Mouse (Mus musculus): Measurements from ENCODE around the gene Ssbp2. TPM values are rescaled to one million over a fixed set of nuclear protein-coding genes. Genes with fewer than 3 reads are reported as not detected.

Ssbp2 gene
- total and polyA plus RNA-seq, 3 experiments: 24.7 to 98.3 (median 40.8) TPM

GRCm38 (mm10) chr13:91595284-91595683, 135.2 kb downstream of the Ssbp2 start:
- TF ChIP-seq POLR2AphosphoS5 (IDR thresholded peaks at IDR 0.05; ENCODE audit: insufficient replicate concordance, low read depth, low read length): no peak
- no peak for TF ChIP-seq GATA1 (IDR thresholded peaks at IDR 0.05; ENCODE audit: borderline replicate concordance, low read length)
- TF ChIP-seq TAL1 (conservative IDR thresholded peaks at IDR 0.05; ENCODE audit: low read depth, low read length): no peak
- DNase-seq (ENCODE audit: low spot score) (no peak), ATAC-seq (ENCODE audit: extremely low read depth, insufficient number of reproducible peaks, low FRiP score, poor library complexity, severe bottlenecking) (no peak)
- Histone ChIP-seq H3K9me3 (replicated peaks) (no peaks in the 10 kb centered on the region), H3K4me3 (ENCODE audit: low read depth, low read length) (no peak overlapping the region), H3K27me3 (ENCODE audit: insufficient read depth, low read length) (no peaks in the 10 kb centered on the region), H3K36me3 (replicated peaks) (peaks cover 17% of the 10 kb centered on the region), H3K4me1 (ENCODE audit: insufficient read depth, low read depth, low read length) (no peaks in the 10 kb centered on the region)

GRCm38 (mm10) chr13:91599594-91599993, 139.5 kb downstream of the Ssbp2 start:
- Histone ChIP-seq H3K4me1 (ENCODE audit: insufficient read depth, low read depth, low read length) (peaks cover 7% of the 10 kb centered on the region; the same call in 1 of the 2 replicates), H3K27me3 (ENCODE audit: insufficient read depth, low read length) (no peaks in the 10 kb centered on the region), H3K9me3 (replicated peaks) (no peaks in the 10 kb centered on the region), H3K4me3 (ENCODE audit: low read depth, low read length) (no peak overlapping the region), H3K36me3 (replicated peaks) (peaks cover 13% of the 10 kb centered on the region)
- TF ChIP-seq POLR2AphosphoS5 (IDR thresholded peaks at IDR 0.05; ENCODE audit: insufficient replicate concordance, low read depth, low read length): no peak
- TF ChIP-seq GATA2 (IDR thresholded peaks at IDR 0.05; ENCODE audit: borderline replicate concordance, low read depth, low read length): no peak
- no peak for TF ChIP-seq TAL1 (conservative IDR thresholded peaks at IDR 0.05; ENCODE audit: low read depth, low read length)
- no peak for TF ChIP-seq CTCF (IDR thresholded peaks at IDR 0.05; ENCODE audit: low read depth, low read length)
- TF ChIP-seq GATA1 (IDR thresholded peaks at IDR 0.05; ENCODE audit: borderline replicate concordance, low read length): no peak
- ATAC-seq (ENCODE audit: extremely low read depth, insufficient number of reproducible peaks, low FRiP score, poor library complexity, severe bottlenecking) (no peak), DNase-seq (ENCODE audit: low spot score) (no peak)

DNA sequence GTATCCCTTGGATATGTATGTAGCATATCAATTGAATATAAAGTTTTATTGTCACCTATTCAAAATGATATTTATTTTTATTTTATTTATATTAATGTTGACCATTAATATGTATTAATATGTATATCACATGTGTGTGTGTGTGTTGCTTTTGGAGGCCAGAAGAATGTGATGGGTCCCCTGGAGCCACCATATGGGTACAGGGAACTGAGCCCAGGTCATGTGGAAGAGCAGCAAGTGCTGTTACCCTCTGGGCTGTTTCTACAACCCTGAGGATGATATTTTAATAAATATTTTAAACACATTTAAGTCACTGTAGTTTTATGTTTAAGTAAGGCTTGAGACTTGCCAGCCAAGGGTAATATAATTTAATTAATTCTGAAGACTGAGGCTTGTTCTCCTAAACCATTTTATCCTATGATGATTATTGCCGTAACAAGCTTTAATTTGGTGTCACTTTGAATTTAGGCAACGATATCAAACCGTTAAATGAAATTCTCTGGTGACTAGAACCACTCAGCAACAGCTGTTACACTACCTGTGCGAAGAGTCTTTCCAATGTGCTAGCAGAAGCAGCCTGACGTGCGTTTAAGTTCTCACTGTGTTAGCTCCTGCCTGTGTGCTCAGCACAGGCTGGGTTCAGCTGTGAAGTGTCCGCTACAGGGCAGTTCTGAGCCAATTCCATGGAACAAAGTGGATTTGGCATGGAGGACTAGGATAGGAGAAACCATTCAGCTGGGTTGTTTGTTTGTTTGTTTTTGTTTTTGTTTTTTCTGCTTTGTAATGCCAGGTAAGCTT, 145.2 kb downstream of the Ssbp2 start:
- Histone ChIP-seq H3K4me1 (ENCODE audit: insufficient read depth, low read depth, low read length) (peaks cover 7% of the 10 kb centered on the region; the same call in 1 of the 2 replicates), H3K9me3 (replicated peaks) (no peaks in the 10 kb centered on the region), H3K27me3 (ENCODE audit: insufficient read depth, low read length) (no peaks in the 10 kb centered on the region), H3K4me3 (ENCODE audit: low read depth, low read length) (no peak overlapping the region), H3K36me3 (replicated peaks) (peaks cover 19% of the 10 kb centered on the region)
- ATAC-seq (ENCODE audit: extremely low read depth, insufficient number of reproducible peaks, low FRiP score, poor library complexity, severe bottlenecking): no peak
- no peak for TF ChIP-seq CTCF (IDR thresholded peaks at IDR 0.05; ENCODE audit: low read depth, low read length)
- TF ChIP-seq GATA2 (IDR thresholded peaks at IDR 0.05; ENCODE audit: borderline replicate concordance, low read depth, low read length): no peak
- no peak for TF ChIP-seq GATA1 (IDR thresholded peaks at IDR 0.05; ENCODE audit: borderline replicate concordance, low read length)
- TF ChIP-seq POLR2AphosphoS5 (IDR thresholded peaks at IDR 0.05; ENCODE audit: insufficient replicate concordance, low read depth, low read length): no peak
- no peak for TF ChIP-seq TAL1 (conservative IDR thresholded peaks at IDR 0.05; ENCODE audit: low read depth, low read length)
- DNase-seq (ENCODE audit: low spot score): no peak

DNA sequence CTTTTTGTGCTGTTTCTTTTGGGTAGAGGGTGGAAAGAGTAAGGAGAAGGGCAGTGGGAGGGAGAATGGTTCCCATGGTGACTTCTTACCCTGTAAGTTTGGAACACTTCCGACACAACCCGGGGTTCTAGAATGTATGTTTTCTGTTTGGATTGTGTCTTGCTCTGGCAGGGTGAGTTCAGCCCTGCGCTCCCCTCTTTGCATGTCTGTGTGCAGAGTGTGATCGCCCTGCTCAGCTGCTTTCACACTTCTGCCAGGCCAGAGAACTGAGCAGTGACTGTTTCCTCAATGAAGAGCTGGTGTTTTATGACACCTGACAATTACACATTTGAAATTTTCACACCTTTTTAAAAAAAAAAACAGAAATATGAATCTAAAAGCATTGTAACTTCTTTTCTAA, 150.5 kb downstream of the Ssbp2 start:
- H3K4me1 ChIP-seq (ENCODE audit: insufficient read depth, low read depth, low read length): no peaks in the 10 kb centered on the region; the same call in 1 of the 2 replicates
- ATAC-seq (ENCODE audit: extremely low read depth, insufficient number of reproducible peaks, low FRiP score, poor library complexity, severe bottlenecking) (no peak), DNase-seq (ENCODE audit: low spot score) (no peak)
- H3K9me3 ChIP-seq (replicated peaks): no peaks in the 10 kb centered on the region
- peaks cover 15% of the 10 kb centered on the region for H3K36me3 ChIP-seq (replicated peaks)
- no peaks in the 10 kb centered on the region for H3K27me3 ChIP-seq (ENCODE audit: insufficient read depth, low read length)
- no peak overlapping the region for H3K4me3 ChIP-seq (ENCODE audit: low read depth, low read length)
- TF ChIP-seq GATA2 (IDR thresholded peaks at IDR 0.05; ENCODE audit: borderline replicate concordance, low read depth, low read length) (no peak), POLR2AphosphoS5 (IDR thresholded peaks at IDR 0.05; ENCODE audit: insufficient replicate concordance, low read depth, low read length) (no peak), GATA1 (IDR thresholded peaks at IDR 0.05; ENCODE audit: borderline replicate concordance, low read length) (no peak)

GRCm38 (mm10) chr13:91611909-91612308, 151.8 kb downstream of the Ssbp2 start:
- H3K4me3 ChIP-seq (ENCODE audit: low read depth, low read length): no peak overlapping the region
- no peaks in the 10 kb centered on the region for H3K27me3 ChIP-seq (ENCODE audit: insufficient read depth, low read length)
- no peaks in the 10 kb centered on the region for H3K9me3 ChIP-seq (replicated peaks)
- H3K4me1 ChIP-seq (ENCODE audit: insufficient read depth, low read depth, low read length): no peaks in the 10 kb centered on the region; the same call in 1 of the 2 replicates
- no peak for DNase-seq (ENCODE audit: low spot score)
- no peak for ATAC-seq (ENCODE audit: extremely low read depth, insufficient number of reproducible peaks, low FRiP score, poor library complexity, severe bottlenecking)
- TF ChIP-seq CTCF (IDR thresholded peaks at IDR 0.05; ENCODE audit: low read depth, low read length) (no peak), TAL1 (conservative IDR thresholded peaks at IDR 0.05; ENCODE audit: low read depth, low read length) (no peak), GATA2 (IDR thresholded peaks at IDR 0.05; ENCODE audit: borderline replicate concordance, low read depth, low read length) (no peak), POLR2AphosphoS5 (IDR thresholded peaks at IDR 0.05; ENCODE audit: insufficient replicate concordance, low read depth, low read length) (no peak), GATA1 (IDR thresholded peaks at IDR 0.05; ENCODE audit: borderline replicate concordance, low read length) (no peak)
- H3K36me3 ChIP-seq (replicated peaks): peaks cover 18% of the 10 kb centered on the region

DNA sequence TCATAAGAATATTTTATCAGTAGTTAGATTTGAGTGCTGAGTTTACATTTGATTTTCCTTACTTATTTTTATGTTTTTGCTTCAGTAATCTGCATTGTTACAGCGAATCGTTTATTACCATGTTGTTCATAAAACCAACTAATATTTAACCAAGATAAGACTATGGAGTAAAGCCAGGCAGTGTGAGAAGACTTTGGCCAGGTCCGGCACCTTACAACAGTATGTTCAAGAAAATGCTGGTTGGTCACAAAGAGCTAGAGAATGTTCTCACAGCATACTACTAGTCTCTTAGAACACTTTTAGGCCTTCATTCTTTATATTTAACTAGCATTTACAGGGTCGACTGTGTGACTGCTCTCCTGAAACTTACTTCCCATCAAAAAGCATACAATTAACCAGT, 152.5 kb downstream of the Ssbp2 start:
- ATAC-seq (ENCODE audit: extremely low read depth, insufficient number of reproducible peaks, low FRiP score, poor library complexity, severe bottlenecking) (no peak), DNase-seq (ENCODE audit: low spot score) (no peak)
- TF ChIP-seq POLR2AphosphoS5 (IDR thresholded peaks at IDR 0.05; ENCODE audit: insufficient replicate concordance, low read depth, low read length) (no peak), GATA1 (IDR thresholded peaks at IDR 0.05; ENCODE audit: borderline replicate concordance, low read length) (no peak), GATA2 (IDR thresholded peaks at IDR 0.05; ENCODE audit: borderline replicate concordance, low read depth, low read length) (no peak), CTCF (IDR thresholded peaks at IDR 0.05; ENCODE audit: low read depth, low read length) (no peak), TAL1 (conservative IDR thresholded peaks at IDR 0.05; ENCODE audit: low read depth, low read length) (no peak)

More for the DNA sequence above, 152.5 kb downstream of the Ssbp2 start:
- Histone ChIP-seq H3K4me3 (ENCODE audit: low read depth, low read length) (no peak overlapping the region), H3K27me3 (ENCODE audit: insufficient read depth, low read length) (no peaks in the 10 kb centered on the region), H3K4me1 (ENCODE audit: insufficient read depth, low read depth, low read length) (no peaks in the 10 kb centered on the region; the same call in 1 of the 2 replicates), H3K9me3 (replicated peaks) (no peaks in the 10 kb centered on the region), H3K36me3 (replicated peaks) (peaks cover 13% of the 10 kb centered on the region)

All from G1E (cell line).